Mouse (Mus musculus): Measurements from ENCODE around the gene Aldh3b2. TPM values are rescaled to one million over a fixed set of nuclear protein-coding genes. Genes with fewer than 3 reads are reported as not detected.

Gene Aldh3b2
- 14.6 and 22.8 TPM in 2 replicates for polyA plus RNA-seq (2015; fragmentation: Nextera tagmentation; extraction: Ambion mirVana)

DNA sequence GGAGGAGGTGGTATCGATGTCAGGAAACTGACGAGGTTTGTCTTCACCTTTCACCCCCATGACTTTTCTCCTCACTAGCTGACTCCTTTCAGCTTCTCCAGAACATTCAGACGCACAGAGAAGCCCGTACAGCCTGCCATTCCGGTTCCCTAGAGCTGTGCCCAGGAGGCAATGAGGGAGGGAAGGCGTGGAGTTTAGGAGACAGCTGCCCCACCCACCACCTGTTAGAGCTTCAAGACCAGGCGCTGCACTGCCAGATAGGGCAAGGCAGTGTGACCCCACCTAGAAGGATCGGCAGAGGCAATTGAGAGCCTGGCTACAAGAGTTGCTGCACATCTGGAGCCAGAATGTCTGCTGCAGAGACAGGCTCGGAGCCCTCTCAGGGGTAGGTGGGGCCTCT, at the start of gene Aldh3b2:
TSS of gene Aldh3b2 (plus strand) at position 100 of the 400 bp plus-strand sequence.
- 0 out of 2 replicates have a peak within 1 kb of the TSS, but pooled peaks have one; percentile 3 for H3K4me2 ChIP-seq
- no peaks in the 10 kb centered on the region; the same call in 1 of the 2 replicates for H3K4me1 ChIP-seq
- H3K4me3 ChIP-seq (replicated peaks), result 0 out of 2 replicates have a peak within 1 kb of the TSS, but pooled peaks have one; percentile 2
- H3K9me3 ChIP-seq, result no peaks in the 10 kb centered on the region
- no peaks in the 10 kb centered on the region for H3K27me3 ChIP-seq (replicated peaks)
- peak within 1 kb of the TSS; percentile 51; the same call in 1 of the 2 replicates for H3K27ac ChIP-seq
- peak; percentile 74; the same call in 1 of the 2 replicates for ATAC-seq (ENCODE audit: insufficient read depth, low FRiP score, low read depth)
- WGBS, result 22% methylated on average over 9 of the region's 9 CpGs
- no peak within 1 kb of the TSS for H3K9ac ChIP-seq
- H3K36me3 ChIP-seq, result no peaks in the 10 kb centered on the region

DNA sequence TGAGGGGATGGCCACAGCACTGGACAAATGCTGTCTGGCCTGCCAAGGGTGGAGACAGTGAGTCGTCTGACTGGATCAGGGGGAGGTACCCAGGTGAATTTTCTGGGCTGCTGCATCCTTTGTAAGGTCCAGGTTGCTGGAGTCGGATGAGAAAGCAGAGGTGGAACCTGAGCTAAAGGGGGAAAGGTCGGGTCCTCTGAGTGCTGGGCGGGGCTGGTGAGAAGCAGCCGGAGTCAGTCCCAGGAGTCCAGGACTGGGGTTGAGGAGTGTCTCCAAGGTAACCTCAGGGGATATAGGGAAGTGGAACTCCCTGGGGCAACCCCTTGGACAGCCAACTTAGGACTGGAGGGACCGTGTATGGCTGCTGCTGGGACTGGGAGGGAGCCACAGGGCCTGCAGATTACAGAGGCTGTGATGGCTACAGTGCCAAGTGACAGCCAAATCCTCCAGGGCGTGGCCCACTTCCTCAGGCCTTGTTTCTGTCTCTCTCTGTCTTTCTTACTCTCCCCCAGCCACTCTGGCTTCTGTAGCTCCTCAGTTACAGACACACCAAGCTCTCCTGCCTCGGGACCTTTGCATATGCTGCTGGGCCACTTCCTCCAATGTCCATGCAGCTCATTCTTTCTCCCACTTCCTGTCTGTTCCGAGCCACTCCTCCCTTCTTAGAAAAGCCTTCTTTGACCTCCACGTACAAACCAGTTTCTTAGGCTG, 49.3 kb upstream of the Aldh3b2 start:
- no peak overlapping the region for H3K9ac ChIP-seq
- 49% methylated on average over 10 of the region's 10 CpGs for WGBS
- no peak overlapping the region for H3K4me3 ChIP-seq (replicated peaks)
- no peak for ATAC-seq (ENCODE audit: insufficient read depth, low FRiP score, low read depth)
- peak overlapping the region; percentile 8; the same call in 1 of the 2 replicates for H3K27ac ChIP-seq
- H3K36me3 ChIP-seq, result no peaks in the 10 kb centered on the region
- peaks cover 17% of the 10 kb centered on the region for H3K4me1 ChIP-seq
- H3K27me3 ChIP-seq (replicated peaks), result no peaks in the 10 kb centered on the region
- no peak overlapping the region for H3K4me2 ChIP-seq
- H3K9me3 ChIP-seq, result no peaks in the 10 kb centered on the region

DNA sequence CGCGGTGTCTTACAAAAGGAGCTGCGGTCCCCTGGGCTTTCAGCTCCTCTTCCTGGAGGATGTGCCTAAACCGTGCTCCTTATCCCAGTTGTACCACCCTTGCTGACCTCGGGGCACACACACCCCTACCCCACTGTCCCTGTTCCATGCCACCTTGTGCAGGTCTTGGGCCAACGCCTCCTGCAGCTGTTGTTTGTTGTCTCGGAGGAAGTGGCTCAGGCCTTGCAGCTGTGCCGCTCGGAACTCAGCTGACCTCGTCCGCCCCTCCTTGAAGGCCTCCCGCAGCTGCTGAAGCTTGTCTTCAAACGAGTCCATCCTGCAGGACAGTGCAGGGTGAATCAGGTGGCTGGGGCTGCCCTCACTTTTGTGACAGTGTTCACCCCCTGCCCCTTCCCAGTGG, 48.5 kb upstream of the Aldh3b2 start:
- Histone ChIP-seq H3K4me2 (no peak overlapping the region), H3K36me3 (no peaks in the 10 kb centered on the region), H3K27ac (peak overlapping the region; percentile 8), H3K4me1 (peaks cover 17% of the 10 kb centered on the region), H3K9ac (no peak overlapping the region), H3K4me3 (replicated peaks) (no peak overlapping the region), H3K9me3 (no peaks in the 10 kb centered on the region), H3K27me3 (replicated peaks) (no peaks in the 10 kb centered on the region)
- WGBS, result 41% methylated on average over 13 of the region's 13 CpGs
- ATAC-seq (ENCODE audit: insufficient read depth, low FRiP score, low read depth), result no peak

DNA sequence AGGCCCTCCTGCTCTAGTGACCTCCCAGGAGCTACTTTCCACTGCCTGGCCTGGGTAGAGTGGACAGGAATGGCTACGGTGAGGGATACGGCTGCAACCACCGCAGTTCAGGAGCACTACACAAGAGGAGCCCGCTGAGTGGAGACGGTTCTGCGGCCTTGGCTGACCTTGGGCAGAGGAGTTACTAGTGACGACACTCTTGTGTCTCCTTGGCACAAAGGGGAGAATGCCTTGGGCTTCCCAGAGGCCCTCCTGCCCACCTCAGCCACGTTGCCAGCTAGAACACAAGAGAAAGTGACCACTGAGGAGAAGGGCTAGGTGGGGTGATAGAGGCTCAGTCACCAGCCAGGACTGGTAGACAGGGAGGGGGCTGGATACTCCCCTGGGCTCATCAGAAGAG, 47.9 kb upstream of the Aldh3b2 start:
- H3K27ac ChIP-seq, result peak overlapping the region; percentile 8
- 78% methylated on average over 8 of the region's 8 CpGs for WGBS
- H3K27me3 ChIP-seq (replicated peaks), result no peaks in the 10 kb centered on the region
- H3K4me3 ChIP-seq (replicated peaks), result no peak overlapping the region
- no peak overlapping the region for H3K4me2 ChIP-seq
- H3K9me3 ChIP-seq, result no peaks in the 10 kb centered on the region
- H3K9ac ChIP-seq, result no peak overlapping the region
- peaks cover 18% of the 10 kb centered on the region for H3K4me1 ChIP-seq
- H3K36me3 ChIP-seq, result no peaks in the 10 kb centered on the region
- ATAC-seq (ENCODE audit: insufficient read depth, low FRiP score, low read depth), result no peak

DNA sequence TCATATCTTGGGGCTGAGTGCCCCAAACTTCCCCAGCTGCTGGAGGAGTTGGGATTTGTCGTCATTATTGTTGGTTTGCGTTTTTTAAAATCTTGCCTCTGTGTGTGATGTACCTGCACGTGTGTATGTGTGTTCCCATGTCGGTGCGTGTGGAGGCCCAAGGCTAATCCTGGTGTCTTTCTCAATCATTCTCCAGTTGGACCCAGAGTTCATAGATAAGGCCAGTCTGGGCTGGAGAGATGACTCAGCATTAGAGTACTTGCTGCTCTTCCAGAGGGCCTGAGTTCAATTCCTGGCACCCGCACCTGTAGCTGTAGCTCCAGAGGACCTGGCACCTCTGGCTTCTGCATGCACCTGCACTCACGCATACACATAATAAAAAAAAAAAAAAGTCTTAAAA, 47.3 kb upstream of the Aldh3b2 start:
- Histone ChIP-seq H3K4me1 (peaks cover 25% of the 10 kb centered on the region), H3K9ac (no peak overlapping the region), H3K4me2 (no peak overlapping the region), H3K27ac (no peak overlapping the region), H3K9me3 (no peaks in the 10 kb centered on the region), H3K4me3 (replicated peaks) (no peak overlapping the region), H3K36me3 (no peaks in the 10 kb centered on the region), H3K27me3 (replicated peaks) (no peaks in the 10 kb centered on the region)
- ATAC-seq (ENCODE audit: insufficient read depth, low FRiP score, low read depth), result no peak
- WGBS, result 92% methylated on average over 7 of the region's 7 CpGs

DNA sequence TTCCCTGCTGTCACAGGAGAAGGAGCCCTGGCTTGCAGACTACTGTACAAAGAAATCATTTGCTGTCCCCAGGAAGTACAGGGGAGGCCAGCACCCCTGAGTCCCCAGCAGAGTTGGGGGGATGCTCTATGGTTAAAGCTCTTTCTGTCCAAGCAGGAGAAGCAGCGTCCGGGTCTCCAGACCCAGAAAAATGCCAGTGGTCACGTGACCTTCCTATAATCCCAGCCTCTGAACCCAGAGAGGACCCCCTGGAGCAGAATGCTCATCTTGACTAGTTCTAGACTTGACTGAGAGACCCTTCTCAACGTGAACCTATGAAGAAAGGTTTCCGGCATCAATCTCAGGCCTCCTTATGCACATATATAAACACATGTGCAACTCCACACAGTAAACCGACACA, 46.3 kb upstream of the Aldh3b2 start:
- ATAC-seq (ENCODE audit: insufficient read depth, low FRiP score, low read depth), result no peak
- H3K36me3 ChIP-seq, result no peaks in the 10 kb centered on the region
- WGBS, result 82% methylated on average over 6 of the region's 6 CpGs

DNA sequence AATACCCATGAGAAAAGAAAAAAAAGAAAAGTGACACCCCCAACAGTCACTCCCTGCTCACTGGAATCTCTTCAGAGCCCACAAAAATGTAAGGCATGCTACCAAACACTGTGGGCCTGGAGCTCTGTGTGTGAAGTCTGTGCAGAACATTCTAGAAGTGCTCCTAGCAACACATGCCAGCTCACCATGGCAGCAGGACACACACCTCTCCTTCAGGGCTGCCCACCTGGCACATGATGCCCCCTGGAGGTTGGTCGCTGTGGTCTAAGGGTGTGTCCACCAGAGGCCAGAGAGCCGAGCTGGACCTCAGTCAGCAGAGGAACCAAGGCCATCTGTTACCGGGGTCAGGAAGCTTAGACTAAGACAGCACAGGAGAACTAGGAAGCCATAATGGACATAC, 45.8 kb upstream of the Aldh3b2 start:
- H3K4me1 ChIP-seq, result peaks cover 36% of the 10 kb centered on the region
- no peak for ATAC-seq (ENCODE audit: insufficient read depth, low FRiP score, low read depth)
- no peak overlapping the region for H3K4me2 ChIP-seq
- no peaks in the 10 kb centered on the region for H3K36me3 ChIP-seq
- H3K27ac ChIP-seq, result no peak overlapping the region
- H3K4me3 ChIP-seq (replicated peaks), result no peak overlapping the region
- 42% methylated on average over 3 of the region's 3 CpGs for WGBS
- no peaks in the 10 kb centered on the region for H3K9me3 ChIP-seq
- no peaks in the 10 kb centered on the region for H3K27me3 ChIP-seq (replicated peaks)
- no peak overlapping the region for H3K9ac ChIP-seq

More for the DNA sequence above, 46.3 kb upstream of the Aldh3b2 start:
- no peaks in the 10 kb centered on the region for H3K9me3 ChIP-seq
- H3K27ac ChIP-seq, result no peak overlapping the region
- no peak overlapping the region for H3K4me2 ChIP-seq
- no peak overlapping the region for H3K9ac ChIP-seq
- H3K4me1 ChIP-seq, result peaks cover 35% of the 10 kb centered on the region
- no peak overlapping the region for H3K4me3 ChIP-seq (replicated peaks)
- no peaks in the 10 kb centered on the region for H3K27me3 ChIP-seq (replicated peaks)

DNA sequence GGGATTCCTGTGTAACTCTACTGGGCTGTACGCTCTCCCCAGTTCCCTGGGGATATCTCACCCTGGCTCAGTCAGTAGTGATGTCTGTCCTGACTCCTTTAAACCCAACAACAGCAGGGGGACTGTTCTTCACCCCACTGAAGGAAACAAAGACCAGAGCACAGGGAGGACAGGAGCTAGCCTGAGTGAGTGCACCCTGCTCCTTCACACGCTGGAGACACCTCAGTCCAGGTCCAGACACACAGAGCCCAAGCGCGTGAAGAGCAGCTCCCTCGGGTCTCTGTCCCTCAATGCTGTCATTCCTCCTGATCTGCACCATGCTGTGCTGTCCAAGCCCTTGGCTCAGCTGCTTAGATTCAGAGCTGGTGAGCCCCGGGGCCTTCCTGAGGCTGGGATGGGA, 45.4 kb upstream of the Aldh3b2 start:
- H3K4me3 ChIP-seq (replicated peaks), result no peak overlapping the region
- no peaks in the 10 kb centered on the region for H3K36me3 ChIP-seq
- no peak for ATAC-seq (ENCODE audit: insufficient read depth, low FRiP score, low read depth)
- peaks cover 36% of the 10 kb centered on the region for H3K4me1 ChIP-seq
- no peaks in the 10 kb centered on the region for H3K9me3 ChIP-seq
- no peak overlapping the region for H3K9ac ChIP-seq
- H3K27me3 ChIP-seq (replicated peaks), result no peaks in the 10 kb centered on the region
- WGBS, result 66% methylated on average over 6 of the region's 6 CpGs
- H3K27ac ChIP-seq, result no peak overlapping the region
- H3K4me2 ChIP-seq, result no peak overlapping the region

DNA sequence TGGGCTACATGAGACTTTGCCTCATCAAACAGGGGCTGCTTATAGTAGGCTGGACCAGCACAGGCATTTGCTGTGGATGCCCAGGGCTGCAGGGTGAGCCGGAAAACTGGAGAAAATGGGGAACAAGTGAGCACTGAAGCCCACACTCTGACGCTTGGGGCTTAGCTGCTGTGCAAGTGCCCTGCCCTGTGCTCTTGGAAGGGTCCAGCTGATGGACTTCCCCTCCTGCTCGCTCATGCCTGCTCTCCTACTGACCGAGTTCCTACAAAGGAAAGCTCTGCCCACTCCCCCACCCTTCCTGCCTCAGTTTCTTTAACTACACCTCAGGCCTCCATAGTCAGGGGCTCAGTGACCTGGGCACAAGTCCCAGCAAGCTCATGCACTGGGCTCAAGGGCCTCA, 44.1 kb upstream of the Aldh3b2 start:
- H3K9me3 ChIP-seq, result no peaks in the 10 kb centered on the region
- no peaks in the 10 kb centered on the region for H3K36me3 ChIP-seq
- H3K27me3 ChIP-seq (replicated peaks), result no peaks in the 10 kb centered on the region
- no peak overlapping the region for H3K9ac ChIP-seq
- WGBS, result 84% methylated on average over 4 of the region's 4 CpGs
- H3K4me3 ChIP-seq (replicated peaks), result no peak overlapping the region
- no peak for ATAC-seq (ENCODE audit: insufficient read depth, low FRiP score, low read depth)
- H3K4me1 ChIP-seq, result peaks cover 31% of the 10 kb centered on the region
- no peak overlapping the region for H3K4me2 ChIP-seq
- H3K27ac ChIP-seq, result no peak overlapping the region

DNA sequence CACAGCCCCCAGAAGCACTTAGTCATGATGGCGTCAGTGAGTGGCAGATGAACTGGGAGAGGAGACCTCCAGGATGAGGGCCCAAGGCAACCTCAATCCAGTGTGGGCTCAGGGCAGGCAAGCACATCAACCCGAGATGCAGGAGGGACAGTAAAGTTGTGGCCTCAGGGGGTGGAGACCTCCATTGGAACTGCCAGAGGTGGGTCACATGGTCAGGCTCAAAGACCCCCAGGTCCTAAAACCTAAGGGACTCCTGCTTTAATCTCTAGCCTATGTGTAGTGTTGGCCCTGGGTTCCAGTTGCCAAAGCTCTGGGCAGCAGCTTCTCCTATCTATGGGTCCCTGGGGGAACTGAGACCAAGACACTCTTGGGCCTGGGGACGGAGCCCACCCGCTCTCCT, 43.3 kb upstream of the Aldh3b2 start:
- WGBS, result 78% methylated on average over 4 of the region's 4 CpGs
- Histone ChIP-seq H3K36me3 (no peaks in the 10 kb centered on the region), H3K4me1 (peaks cover 25% of the 10 kb centered on the region), H3K4me2 (no peak overlapping the region), H3K9me3 (no peaks in the 10 kb centered on the region), H3K27ac (peak overlapping the region; percentile 73), H3K27me3 (replicated peaks) (no peaks in the 10 kb centered on the region), H3K9ac (no peak overlapping the region), H3K4me3 (replicated peaks) (no peak overlapping the region)
- ATAC-seq (ENCODE audit: insufficient read depth, low FRiP score, low read depth), result no peak

DNA sequence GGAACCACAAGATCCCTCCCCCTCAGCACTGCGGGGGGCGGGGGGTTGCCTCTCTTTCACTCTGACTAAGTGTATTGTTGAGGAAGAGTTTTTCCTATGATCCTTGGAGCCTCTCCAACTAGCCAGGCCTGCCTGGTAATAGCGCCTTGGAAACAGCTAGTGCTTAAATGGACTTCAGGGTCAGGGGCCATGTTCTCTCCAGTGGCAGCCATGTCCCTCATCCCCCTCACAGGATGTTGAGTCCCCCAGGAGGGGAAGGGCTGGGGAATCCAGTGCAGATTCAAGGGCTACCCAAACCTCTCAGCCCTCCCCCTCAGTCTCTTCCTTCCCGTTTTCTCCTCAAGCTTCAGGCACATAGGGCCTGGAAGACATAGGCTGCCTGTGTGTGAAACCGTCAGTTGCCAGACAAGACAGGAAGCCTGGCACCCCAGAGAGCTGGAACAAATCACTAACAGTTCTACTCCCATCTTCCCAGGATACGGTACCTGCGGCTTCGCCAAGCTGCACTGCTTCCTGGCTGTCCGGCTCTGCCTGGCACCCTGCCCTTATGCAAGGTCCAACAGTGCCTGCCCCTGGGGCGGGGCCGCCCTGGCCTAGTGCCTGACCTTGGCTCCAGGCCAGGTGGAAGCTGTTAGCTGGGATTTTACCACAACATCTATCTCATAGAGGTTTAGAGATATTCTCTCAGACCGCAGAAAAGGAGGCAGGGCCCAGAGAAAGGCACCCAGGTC, 42.8 kb upstream of the Aldh3b2 start, which contains the start of gene Aldh3b1:
TSS of gene Aldh3b1 (minus strand) at position 598 of the 731 bp plus-strand sequence.
- 28% methylated on average over 12 of the region's 12 CpGs for WGBS
- Histone ChIP-seq H3K9me3 (no peaks in the 10 kb centered on the region), H3K4me2 (peak within 1 kb of the TSS; percentile 25; the same call in 1 of the 2 replicates), H3K4me3 (replicated peaks) (no peak within 1 kb of the TSS), H3K27me3 (replicated peaks) (no peaks in the 10 kb centered on the region), H3K36me3 (no peaks in the 10 kb centered on the region), H3K27ac (peak within 1 kb of the TSS; percentile 73), H3K4me1 (peaks cover 20% of the 10 kb centered on the region), H3K9ac (no peak within 1 kb of the TSS)
- ATAC-seq (ENCODE audit: insufficient read depth, low FRiP score, low read depth), result peak; percentile 60
